Comparison of ENCODE assay signal across 13 mouse cellular contexts in genomic region chr7:130335440-130336051, GRCm38 (mm10).
A peak's percentile ranks its signal among the peaks of the same experiment; 100 is the strongest.
DNase-seq lines count a peak whose midpoint lies in the region; TF ChIP-seq lines count a peak whose summit lies in the region.
"Had no signal": no experiment of that assay in that cellular context is flagged by ENCODE, and none has a peak within 500 bp of the region (broad histone marks: within the 10 kb centered on the region; RNA-seq: fewer than 3 reads in every experiment).

No protein-coding gene starts in this region.

- 17% methylated on average over 4 of the region's 4 CpGs for WGBS in large intestine, adult 2 months
- 59% methylated on average over 4 of the region's 4 CpGs for WGBS in cerebellum, adult 2 months

- no peaks in the 10 kb centered on the region for H3K27me3 ChIP-seq in cerebellum, adult 2 months (ENCODE audit: control insufficient read depth, insufficient read depth, low read length)
- H3K27me3 ChIP-seq: neural tube, embryonic 13.5 days had no signal

- TF ChIP-seq CTCF in cerebellum, adult 2 months (IDR thresholded peaks at IDR 0.05; ENCODE audit: borderline replicate concordance, insufficient read depth, low read depth, low read length) = no peak

- TF ChIP-seq POLR2A in cerebellum, adult 2 months (IDR thresholded peaks at IDR 0.05; ENCODE audit: borderline replicate concordance, insufficient read depth, low read length) = no peak

- no peak overlapping the region for H3K4me3 ChIP-seq in cerebellum, adult 2 months (replicated peaks; ENCODE audit: insufficient read depth, low read depth, low read length)
- H3K4me3 ChIP-seq: neural tube, embryonic 13.5 days had no signal

- peak; percentile 63 for DNase-seq in heart, adult 11 months
- DNase-seq in heart, postnatal 4 days = no peak
- peak; percentile 58 for DNase-seq in embryo, embryonic 10 days (ENCODE audit: low spot score)
- DNase-seq in kidney, adult 8-10 months = peak; percentile 14 to 57
- DNase-seq in large intestine, adult 2 months (ENCODE audit: low read depth, low spot score) = peak; percentile 18
- DNase-seq in cerebellum, adult 2 months = no peak
- DNase-seq in thymus, adult 18-20 months = no peak
- no peak for DNase-seq in adrenal gland, postnatal 4 days (ENCODE audit: low spot score in 2 of 2)
- DNase-seq: cerebellum, adult 9-10 months; heart, postnatal 10 days; layer of hippocampus, postnatal 36 days had no signal

- H3K4me1 ChIP-seq in cerebellum, adult 2 months (ENCODE audit: control insufficient read depth, insufficient read depth, low read length) = no peaks in the 10 kb centered on the region

- H3K27ac ChIP-seq in cerebellum, adult 2 months (ENCODE audit: insufficient read depth, low read length) = no peak overlapping the region
- H3K27ac ChIP-seq: liver, embryonic 14.5 days; neural tube, embryonic 13.5 days had no signal

Comparison
In these comparisons a context has a peak if more than half of its experiments do, and no peak if none do; other contexts are left out.
1. DNase-seq: peak in heart, adult 11 months (single experiment), embryo, embryonic 10 days (single experiment), kidney, adult 8-10 months (2 of 2) and large intestine, adult 2 months (single experiment); none in heart, postnatal 4 days (single experiment), cerebellum, adult 2 months (0 of 2), thymus, adult 18-20 months (0 of 2) and adrenal gland, postnatal 4 days (0 of 2).